8 mouse cellular contexts compared by ENCODE assay signal in genomic region chr11:88404247-88404677, GRCm38 (mm10).
DNase-seq lines count a peak whose midpoint lies in the region; ATAC-seq and TF ChIP-seq lines count a peak whose summit lies in the region.

No protein-coding gene starts in this region.

- no peak overlapping the region for H3K9ac ChIP-seq in CH12.LX (ENCODE audit: insufficient read depth, low read depth)
- peak overlapping the region; percentile 58 for H3K9ac ChIP-seq in hindbrain, embryonic 13.5 days
- H3K9ac ChIP-seq in midbrain, embryonic 15.5 days = no peak overlapping the region

- TF ChIP-seq RAD21 in CH12.LX (IDR thresholded peaks at IDR 0.05; ENCODE audit: low read depth, low read length) = no peak

- no peak overlapping the region for H3K4me3 ChIP-seq in cerebellum, adult 2 months (replicated peaks; ENCODE audit: insufficient read depth, low read depth, low read length)
- H3K4me3 ChIP-seq in CH12.LX (replicated peaks in 1 of 3; ENCODE audit: low read depth in 2 of 3, low read length in 2 of 3, poor library complexity in 1 of 3) = no peak overlapping the region
- H3K4me3 ChIP-seq in hindbrain, embryonic 13.5 days = no peak overlapping the region
- no peak overlapping the region for H3K4me3 ChIP-seq in midbrain, embryonic 15.5 days

- peaks cover 51% of the 10 kb centered on the region for H3K4me1 ChIP-seq in cerebellum, adult 2 months (ENCODE audit: control insufficient read depth, insufficient read depth, low read length)
- peaks cover 15 to 72% of the 10 kb centered on the region in 2 experiments for H3K4me1 ChIP-seq in CH12.LX (ENCODE audit: control insufficient read depth in 1 of 2, insufficient read depth in 2 of 2)
- peaks cover 95% of the 10 kb centered on the region for H3K4me1 ChIP-seq in hindbrain, embryonic 13.5 days (replicated peaks)
- H3K4me1 ChIP-seq in midbrain, embryonic 15.5 days = peaks cover 73% of the 10 kb centered on the region

- H3K4me2 ChIP-seq in CH12.LX (ENCODE audit: insufficient read depth, low read depth, poor library complexity, severe bottlenecking) = no peak overlapping the region
- H3K4me2 ChIP-seq in hindbrain, embryonic 13.5 days = peak overlapping the region; percentile 34
- H3K4me2 ChIP-seq in midbrain, embryonic 15.5 days = no peak overlapping the region

- no peak for ATAC-seq in cerebellum, adult (ENCODE audit: insufficient number of reproducible peaks, low FRiP score, low TSS enrichment)
- no peak for ATAC-seq in hindbrain, embryonic 13.5 days (ENCODE audit: low FRiP score)
- ATAC-seq in midbrain, embryonic 15.5 days (replicated peaks) = no peak

- no peaks in the 10 kb centered on the region for H3K79me2 ChIP-seq in CH12.LX (replicated peaks; ENCODE audit: control insufficient read depth, extremely low read depth, insufficient read depth, poor library complexity, severe bottlenecking)

- dilution Hi-C loops in CH12.LX (cut with MboI; ENCODE audit: extremely low pct_ligation_motif_present, extremely low pct_unique_long_range_greater_than_20kb, low sequenced_read_pairs) = no loop called here

- peak overlapping the region; percentile 43; the same call in 1 of the 2 replicates for H3K27ac ChIP-seq in cerebellum, adult 2 months (ENCODE audit: insufficient read depth, low read length)
- no peak overlapping the region for H3K27ac ChIP-seq in CH12.LX (ENCODE audit: insufficient read depth, low read depth)
- H3K27ac ChIP-seq in hindbrain, embryonic 13.5 days = peak overlapping the region; percentile 94
- H3K27ac ChIP-seq in midbrain, embryonic 15.5 days = peak overlapping the region; percentile 72

- no peak for DNase-seq in cerebellum, adult 2 months
- no peak for DNase-seq in CH12.LX (ENCODE audit: extremely low read depth)
- no peak for DNase-seq in adrenal gland, postnatal 4 days (ENCODE audit: low spot score in 2 of 2)
- no peak for DNase-seq in frontal cortex, postnatal 14 days (ENCODE audit: low spot score in 2 of 2)
- DNase-seq in right cerebral cortex, adult 18-20 months = no peak

- TF ChIP-seq EP300 in CH12.LX (IDR thresholded peaks at IDR 0.05; ENCODE audit: low read length) = no peak

- no peaks in the 10 kb centered on the region for H3K27me3 ChIP-seq in cerebellum, adult 2 months (ENCODE audit: control insufficient read depth, insufficient read depth, low read length)
- H3K27me3 ChIP-seq in CH12.LX (replicated peaks) = no peaks in the 10 kb centered on the region
- H3K27me3 ChIP-seq in hindbrain, embryonic 13.5 days = no peaks in the 10 kb centered on the region
- H3K27me3 ChIP-seq in midbrain, embryonic 15.5 days (replicated peaks) = no peaks in the 10 kb centered on the region

- no peak for TF ChIP-seq CTCF in cerebellum, adult 2 months (IDR thresholded peaks at IDR 0.05; ENCODE audit: borderline replicate concordance, insufficient read depth, low read depth, low read length)
- TF ChIP-seq CTCF in CH12.LX (conservative IDR thresholded peaks at IDR 0.05 in 1 of 2, IDR thresholded peaks at IDR 0.05 in 1 of 2; ENCODE audit: low read depth in 2 of 2, low read length in 2 of 2) = no peak

- TF ChIP-seq POLR2A in cerebellum, adult 2 months (IDR thresholded peaks at IDR 0.05; ENCODE audit: borderline replicate concordance, insufficient read depth, low read length) = no peak
- no peak for TF ChIP-seq POLR2A in CH12.LX (IDR thresholded peaks at IDR 0.05; ENCODE audit: low read depth, low read length)

- WGBS in cerebellum, adult 2 months = 46% methylated on average over 5 of the region's 5 CpGs
- WGBS in hindbrain, embryonic 13.5 days = 59% methylated on average over 5 of the region's 5 CpGs
- WGBS in midbrain, embryonic 15.5 days = 60% methylated on average over 5 of the region's 5 CpGs

- in situ Hi-C loops in CH12.LX (cut with MboI; ENCODE audit: low pct_ligation_motif_present, low pct_unique_long_range_greater_than_20kb, low sequenced_read_pairs) = no loop called here

- H3K36me3 ChIP-seq in CH12.LX (replicated peaks in 1 of 2; ENCODE audit: control insufficient read depth in 1 of 2, insufficient read depth in 1 of 2, low read length in 1 of 2) = peaks cover 14 to 76% of the 10 kb centered on the region in 2 experiments
- no peaks in the 10 kb centered on the region; the same call in 1 of the 2 replicates for H3K36me3 ChIP-seq in hindbrain, embryonic 13.5 days
- H3K36me3 ChIP-seq in midbrain, embryonic 15.5 days (replicated peaks) = no peaks in the 10 kb centered on the region

- H3K9me3 ChIP-seq in CH12.LX (replicated peaks; ENCODE audit: low read length) = no peaks in the 10 kb centered on the region
- no peaks in the 10 kb centered on the region for H3K9me3 ChIP-seq in hindbrain, embryonic 13.5 days
- H3K9me3 ChIP-seq in midbrain, embryonic 15.5 days = no peaks in the 10 kb centered on the region

TF ChIP-seq in CH12.LX, 34 proteins besides CTCF, POLR2A, EP300 and RAD21:
- TF ChIP-seq NELFE (IDR thresholded peaks at IDR 0.05; ENCODE audit: low read depth, low read length) (no peak), ETS1 (conservative IDR thresholded peaks at IDR 0.05; ENCODE audit: low read depth, low read length) (0 out of 2 replicates have a peak, but pooled peaks have one; percentile 10)
